Mouse (Mus musculus) frontal cortex, postnatal 10 days (tissue): Measurements from ENCODE around the gene Rtn1.
"Not testable (repeated sequence)": the region's sequence is repeated elsewhere in the genome, so short reads cannot be mapped to it uniquely, and the experiment has no call there.

Source experiments
- DNase-seq, 2 experiments: peaks; one replicate each; pipeline ENCODE4 v3.0.0; 2022; ENCODE audit warnings: low spot score in 2 of 2, mixed read lengths in 1 of 2

The Rtn1 gene

DNA sequence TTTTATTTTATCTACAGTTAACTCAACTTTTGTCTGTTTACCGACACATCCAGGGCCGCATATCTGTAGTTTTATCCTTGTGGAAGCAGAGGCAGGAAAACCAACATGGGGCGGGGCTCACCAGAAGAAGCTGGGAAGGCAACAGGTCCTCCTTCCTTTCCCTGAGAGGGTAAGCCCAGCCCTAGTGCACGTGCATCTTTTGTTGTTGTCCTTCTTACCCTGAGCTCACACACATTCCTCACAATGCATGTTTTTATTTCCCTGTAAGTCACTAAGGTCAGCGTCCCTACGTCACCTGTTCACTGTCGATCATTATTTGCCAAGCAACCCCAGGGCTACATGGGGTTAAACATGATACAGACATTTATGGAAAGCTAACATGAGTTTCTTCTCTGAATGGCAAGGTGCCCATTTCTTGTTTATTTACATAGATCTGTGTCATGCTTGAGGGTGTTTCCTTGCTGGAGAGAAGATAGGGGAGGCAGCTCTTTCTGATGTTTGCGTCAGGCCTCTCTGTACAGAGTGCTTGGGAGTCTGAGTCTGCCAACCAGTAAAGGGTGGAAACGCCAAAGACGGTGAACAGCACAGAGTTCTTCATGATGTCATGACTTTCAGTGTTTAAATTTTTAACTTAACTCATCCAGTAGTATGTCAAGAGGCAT lies 84.5 kb downstream of the Rtn1 start:
- no peak for DNase-seq

- no peak for DNase-seq
Observed at GRCm38 (mm10) chr12:72323778-72324177, 85.1 kb downstream of the Rtn1 start.

GRCm38 (mm10) chr12:72315732-72316465 lies 93.0 kb downstream of the Rtn1 start:
- no peak for DNase-seq

DNA sequence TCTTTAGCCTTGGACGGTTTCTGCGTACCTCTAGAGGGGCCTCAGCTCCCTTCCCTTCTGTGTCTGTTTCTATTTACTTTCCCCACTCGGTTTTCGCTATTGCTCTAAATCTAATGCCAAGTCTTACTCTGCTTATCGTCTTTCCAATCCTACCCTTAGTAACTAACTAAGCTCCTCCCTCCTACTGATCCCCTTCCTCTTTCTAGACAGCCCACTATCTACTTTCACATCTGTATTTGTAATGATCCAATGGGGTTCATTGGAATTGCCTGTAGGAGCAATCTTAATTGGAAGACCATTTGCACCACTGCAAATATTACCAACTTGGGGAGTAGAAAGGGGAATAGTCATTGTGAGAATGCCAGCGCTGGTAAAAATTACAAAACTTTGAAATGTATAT lies 98.0 kb downstream of the Rtn1 start:
- DNase-seq, result no peak

DNA sequence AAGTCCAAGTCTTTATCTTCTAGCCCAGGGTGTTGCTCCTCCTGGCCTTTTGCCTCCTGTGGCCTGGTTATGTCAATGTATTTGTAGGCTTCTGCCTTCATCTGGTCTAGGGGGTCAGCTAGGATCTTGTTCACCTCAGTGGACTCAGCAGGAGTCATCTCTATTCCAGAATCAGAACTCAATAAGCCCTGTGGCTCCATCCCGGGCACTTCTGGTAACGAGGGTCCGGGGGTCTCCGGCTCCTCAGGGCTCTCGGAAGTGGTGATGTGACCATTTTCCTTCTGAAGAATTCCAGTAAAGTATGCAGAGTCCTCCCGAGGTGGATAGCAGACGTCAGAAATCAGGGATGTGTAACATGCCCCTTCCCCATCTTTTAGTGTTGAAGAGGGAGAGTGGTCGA lies 100.3 kb downstream of the Rtn1 start:
- DNase-seq, result no peak

DNA sequence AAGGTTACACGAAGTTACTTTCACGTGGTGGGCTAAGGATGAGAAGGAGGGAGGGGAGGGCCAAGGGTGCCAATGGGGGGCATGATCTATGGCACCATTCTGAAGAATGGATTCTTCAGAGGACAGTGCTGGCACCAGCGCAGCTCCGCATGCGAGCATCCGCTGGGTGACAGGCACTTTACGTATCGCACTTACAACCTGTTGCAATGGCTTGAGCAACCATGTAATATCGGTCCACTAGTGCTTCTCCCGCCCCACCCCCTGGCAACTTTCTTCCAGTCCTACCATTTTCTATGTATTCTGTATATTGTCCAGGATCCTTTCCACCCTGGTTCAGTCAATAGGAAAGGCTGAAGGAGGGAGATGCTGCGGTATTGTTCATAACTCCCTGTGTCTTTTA lies 102.6 kb downstream of the Rtn1 start:
- DNase-seq, result no peak

GRCm38 (mm10) chr12:72305421-72305820 lies 103.4 kb downstream of the Rtn1 start:
- no peak for DNase-seq

GRCm38 (mm10) chr12:72304985-72305384 lies 103.9 kb downstream of the Rtn1 start:
- no peak for DNase-seq

DNA sequence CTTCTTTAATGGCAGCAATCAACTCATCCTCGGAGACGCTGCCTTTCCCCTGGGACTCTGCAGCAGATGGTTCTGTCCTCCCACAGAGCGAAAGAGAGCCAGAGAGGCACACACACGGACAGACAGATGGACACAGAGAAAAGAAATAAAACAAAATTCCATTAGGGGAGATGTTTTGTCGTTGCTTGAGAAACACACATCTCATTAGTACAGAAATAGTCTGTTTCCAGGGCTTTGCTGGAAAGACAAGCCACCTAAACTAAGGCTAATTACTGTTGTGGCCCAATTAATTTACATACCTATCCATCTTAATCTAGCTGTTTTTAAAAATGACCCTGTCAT lies 104.5 kb downstream of the Rtn1 start:
- no peak for DNase-seq

DNA sequence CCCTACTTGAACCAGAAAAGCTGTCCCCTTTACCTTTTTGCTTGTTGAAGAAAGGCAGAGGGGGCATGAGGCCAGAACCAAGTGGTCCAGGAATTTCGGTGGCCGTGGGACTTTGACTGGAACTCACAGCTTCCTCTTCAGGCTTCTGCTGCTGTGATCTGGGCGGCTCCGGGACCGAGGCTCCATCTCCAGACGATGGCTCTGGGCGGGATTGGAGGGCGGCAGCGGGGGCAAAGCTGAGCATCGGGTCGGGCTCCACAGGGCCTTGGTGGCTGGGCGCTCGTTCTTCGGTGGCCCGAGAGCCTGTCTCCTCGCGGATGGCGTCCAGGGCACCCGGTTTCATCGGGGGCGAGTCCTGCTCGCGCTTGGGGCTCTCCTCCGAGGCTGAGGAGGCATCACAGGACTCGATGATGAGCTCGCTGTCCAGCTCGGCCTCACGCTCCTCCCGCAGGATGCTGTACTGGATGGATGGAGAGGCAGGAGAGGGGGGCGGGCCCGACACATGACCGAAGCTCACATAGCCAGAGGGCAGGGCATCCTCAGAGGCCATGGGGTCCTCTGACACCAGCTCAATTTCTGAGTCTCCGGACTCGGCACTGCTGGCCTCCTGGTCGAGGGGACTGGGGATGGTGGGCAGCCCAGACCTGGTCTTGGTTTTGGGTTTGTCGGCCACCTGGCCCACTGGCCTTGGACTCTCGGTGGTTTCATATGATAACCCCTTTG lies 105.1 kb downstream of the Rtn1 start:
- DNase-seq, result no peak

- DNase-seq, result no peak
Observed at GRCm38 (mm10) chr12:72301431-72301830, 107.4 kb downstream of the Rtn1 start.

DNA sequence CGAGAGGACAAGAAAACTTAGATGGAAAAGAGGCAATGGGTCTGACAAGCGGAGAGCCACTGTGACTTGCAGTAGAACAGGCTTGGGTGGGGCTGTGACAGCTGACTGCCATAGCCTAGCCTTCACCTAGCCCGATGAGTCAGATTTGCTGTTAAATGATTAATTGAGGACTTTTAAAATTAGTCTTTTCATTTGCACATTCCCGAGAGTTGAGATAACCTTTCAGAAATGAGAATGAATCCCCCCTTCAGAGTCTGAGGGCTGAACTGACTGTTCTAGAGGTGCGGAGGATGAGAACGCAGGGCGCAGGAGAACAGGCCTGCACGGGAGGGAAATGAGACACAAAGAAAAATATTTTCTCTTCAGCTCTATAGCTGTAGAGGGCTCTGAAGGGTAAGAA lies 107.9 kb downstream of the Rtn1 start:
- no peak for DNase-seq

GRCm38 (mm10) chr12:72298222-72298621 lies 110.6 kb downstream of the Rtn1 start:
- DNase-seq, result no peak

DNA sequence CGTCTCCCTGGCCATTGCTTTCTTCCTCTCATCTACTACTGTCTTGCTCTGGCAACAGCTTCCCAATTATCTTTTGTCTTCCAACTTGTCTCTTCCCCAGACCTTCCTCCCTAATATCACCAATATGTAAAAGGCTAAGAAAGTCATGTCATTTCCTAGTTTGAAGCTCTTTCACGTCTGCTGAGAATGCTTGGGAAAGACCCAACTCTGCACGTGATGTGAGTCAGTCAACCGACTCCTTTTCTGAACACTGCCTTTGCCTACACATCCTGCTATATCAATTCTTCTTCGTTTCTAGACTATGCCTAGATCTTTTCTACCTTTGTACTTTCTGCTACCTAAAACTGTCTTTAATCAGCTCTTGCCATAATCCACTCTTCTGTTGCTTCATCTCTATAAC lies 112.3 kb downstream of the Rtn1 start:
- DNase-seq, result no peak

DNA sequence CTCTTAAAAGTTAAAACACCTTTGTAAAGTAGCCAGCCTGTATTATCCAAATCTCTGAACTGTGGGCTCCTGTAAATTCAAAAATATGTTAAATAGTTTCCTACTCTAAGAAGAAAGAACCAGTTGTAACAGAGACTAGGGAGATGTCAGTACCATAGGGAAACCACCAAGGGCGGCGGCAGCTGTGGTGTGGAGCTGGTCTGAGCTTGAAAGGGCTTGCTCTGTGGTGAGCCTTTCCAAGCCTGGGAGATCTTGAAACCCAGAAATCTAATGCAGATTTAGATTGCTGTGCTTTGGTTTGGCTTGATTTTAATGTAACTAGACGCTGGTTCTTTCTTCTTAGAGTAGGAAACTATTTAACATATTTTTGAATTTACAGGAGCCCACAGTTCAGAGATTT lies 115.7 kb downstream of the Rtn1 start:
- not testable (repeated sequence) for DNase-seq

DNA sequence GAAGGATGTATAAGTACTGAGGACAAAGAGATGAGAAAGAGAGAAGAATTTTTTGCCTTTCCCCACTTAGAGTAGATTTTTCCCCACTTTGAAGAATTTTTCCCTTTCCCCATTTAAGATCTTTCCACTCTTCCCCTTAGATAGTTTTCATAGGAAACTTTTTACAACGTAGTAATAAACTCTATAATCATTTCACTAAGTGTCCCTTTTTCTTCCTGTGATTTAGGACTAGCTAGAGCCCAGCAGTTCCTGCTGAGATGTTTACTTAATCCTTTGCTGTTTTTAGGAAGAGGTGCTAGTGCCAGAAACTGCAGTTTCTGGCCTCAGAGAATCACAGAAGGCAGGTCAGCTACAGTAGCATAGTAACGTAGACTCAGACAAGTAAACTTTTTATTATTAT lies 116.3 kb downstream of the Rtn1 start:
- no peak for DNase-seq

GRCm38 (mm10) chr12:72291266-72291665 lies 117.6 kb downstream of the Rtn1 start:
- no peak for DNase-seq

DNA sequence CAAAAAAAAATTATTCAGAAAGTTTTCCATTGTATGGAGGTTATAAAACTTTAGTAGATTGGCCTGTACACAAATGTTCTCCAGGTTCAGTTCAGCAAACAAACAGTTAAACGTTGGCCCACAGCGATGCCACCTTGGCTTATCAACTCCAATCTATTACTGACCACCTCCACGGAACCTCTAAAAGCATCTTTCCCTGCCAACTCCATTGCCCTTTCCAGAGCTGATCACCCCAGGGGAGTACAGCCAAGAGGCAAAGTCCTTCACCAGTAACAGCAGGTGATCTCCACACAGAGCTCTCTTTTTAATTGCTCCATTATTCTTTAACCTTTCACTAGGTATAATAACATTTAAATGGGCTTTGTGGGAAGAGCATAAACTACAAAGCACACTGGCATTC lies 120.6 kb downstream of the Rtn1 start:
- DNase-seq, result no peak

- DNase-seq, result no peak
Observed at GRCm38 (mm10) chr12:72287332-72288004, 121.4 kb downstream of the Rtn1 start.

DNA sequence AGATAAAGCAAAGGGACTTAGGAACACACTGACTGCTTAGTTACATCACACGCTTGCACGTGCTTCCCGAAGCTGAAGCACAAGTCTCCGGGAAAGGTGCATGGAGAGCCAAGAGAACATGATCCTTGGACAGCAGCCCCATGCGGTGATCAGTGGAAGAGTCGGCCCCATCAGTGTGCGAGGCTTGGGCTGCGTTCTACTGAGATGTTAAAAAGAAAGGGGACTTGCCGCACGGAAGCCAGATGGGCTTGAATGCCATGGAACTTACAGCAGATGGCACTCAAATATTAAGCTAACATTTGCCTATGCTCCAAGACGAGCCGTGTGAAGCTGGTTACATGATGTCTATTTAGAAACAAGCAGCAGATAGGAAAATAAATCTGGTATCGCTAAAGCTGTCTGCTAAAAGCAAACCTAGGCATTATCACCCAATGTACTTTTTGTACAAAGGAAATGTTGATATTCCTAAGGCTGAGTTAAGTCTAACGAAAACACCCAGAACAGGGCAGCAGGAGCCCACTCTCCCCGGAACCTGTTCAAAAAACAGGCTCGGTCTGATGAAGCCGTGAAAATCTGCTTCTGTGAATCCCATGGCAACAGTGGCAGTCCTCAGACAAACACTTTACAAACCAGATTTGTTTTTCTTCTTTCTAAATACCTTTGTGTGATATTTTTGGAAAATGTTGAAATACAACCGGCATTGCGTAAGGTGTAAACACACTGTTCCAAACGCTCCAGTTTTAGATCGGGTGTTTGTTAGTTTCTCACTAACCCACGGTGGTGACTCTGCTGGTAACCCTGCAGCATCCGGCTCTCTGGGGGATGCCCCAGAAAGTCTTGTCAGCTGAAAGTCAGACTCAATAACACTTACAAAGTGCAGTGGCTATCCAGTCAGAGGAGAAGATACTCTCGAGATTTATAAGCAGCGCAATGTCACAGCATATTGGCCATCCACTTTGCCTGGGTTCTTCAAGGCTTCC lies 123.2 kb downstream of the Rtn1 start:
- peak; percentile 58 to 67 for DNase-seq

DNA sequence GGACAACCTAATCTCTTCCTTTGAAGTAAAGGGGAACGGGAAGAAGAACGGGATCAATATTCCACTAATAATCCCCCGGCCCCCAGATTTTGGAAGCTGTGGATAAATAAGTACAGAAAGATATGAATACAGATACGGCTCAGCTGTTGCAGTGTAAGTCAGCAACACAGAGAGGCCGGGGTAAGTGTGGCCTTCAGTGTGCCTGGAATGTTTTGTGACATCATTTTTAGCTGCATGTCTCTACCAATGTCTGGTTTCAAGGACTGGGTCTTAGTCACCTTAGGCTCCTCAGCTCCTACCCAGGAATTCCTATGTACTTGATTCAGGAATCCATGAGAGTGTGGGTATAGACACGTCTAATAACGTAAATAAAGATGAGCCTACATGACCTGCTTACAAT lies 124.3 kb downstream of the Rtn1 start:
- DNase-seq, result no peak
